Mouse (Mus musculus) testis, adult 2 months (tissue): ENCODE results near the gene Med6. TPM values are rescaled to one million over a fixed set of nuclear protein-coding genes. Genes with fewer than 3 reads are reported as not detected.
A peak's percentile ranks its signal among the peaks of the same experiment; 100 is the strongest.

Experiments used
- H3K27ac ChIP-seq: fragments of 200-500 bp; 2 replicates; pipeline ENCODE4 v1.5.1; 2012; ENCODE audit warnings: low read depth, low read length; ENCODE audit not compliant: control insufficient read depth, insufficient read depth
- H3K27me3 ChIP-seq: fragments of 200-500 bp; 2 replicates; pipeline ENCODE4 v1.6.1; 2012; ENCODE audit warnings: mild to moderate bottlenecking, low read length, moderate library complexity; ENCODE audit not compliant: control insufficient read depth, insufficient read depth
- H3K36me3 ChIP-seq: fragments of 200-500 bp; 2 replicates; pipeline ENCODE4 v1.6.1; 2012; ENCODE audit warnings: mild to moderate bottlenecking, low read length; ENCODE audit not compliant: control insufficient read depth, insufficient read depth
- H3K4me1 ChIP-seq: fragments of 200-500 bp; 2 replicates; pipeline ENCODE4 v1.6.1; 2012; ENCODE audit warnings: low read length; ENCODE audit not compliant: control insufficient read depth, insufficient read depth
- H3K4me3 ChIP-seq: fragments of 200-500 bp; 2 replicates; pipeline ENCODE4 v1.5.1; 2012; ENCODE audit warnings: low read depth, mild to moderate bottlenecking, low read length, moderate library complexity, mixed read lengths; ENCODE audit not compliant: control insufficient read depth
- CTCF ChIP-seq: fragments of 200-500 bp; IDR thresholded peaks from 2 replicates; pipeline ENCODE4 v1.5.1; 2012; ENCODE audit warnings: low read depth, mild to moderate bottlenecking, inconsistent platforms, low read length, moderate library complexity; ENCODE audit not compliant: control insufficient read depth, insufficient read depth, insufficient replicate concordance
- POLR2A ChIP-seq: fragments of 200-500 bp; IDR thresholded peaks from 2 replicates; pipeline ENCODE4 v1.6.1; 2012; ENCODE audit warnings: low read depth, mild to moderate bottlenecking, inconsistent platforms, low read length, moderate library complexity; ENCODE audit not compliant: control insufficient read depth
- polyA plus RNA-seq: library from polyadenylated mRNA; depleted of rRNA; stranded (reverse); fragments of >200 nt; gene quantifications from 2 replicates; pipeline ENCODE4 v1.2.3, GENCODE M21; 2012

Gene Med6
- polyA plus RNA-seq, 1 experiment = 12.4 TPM

DNA sequence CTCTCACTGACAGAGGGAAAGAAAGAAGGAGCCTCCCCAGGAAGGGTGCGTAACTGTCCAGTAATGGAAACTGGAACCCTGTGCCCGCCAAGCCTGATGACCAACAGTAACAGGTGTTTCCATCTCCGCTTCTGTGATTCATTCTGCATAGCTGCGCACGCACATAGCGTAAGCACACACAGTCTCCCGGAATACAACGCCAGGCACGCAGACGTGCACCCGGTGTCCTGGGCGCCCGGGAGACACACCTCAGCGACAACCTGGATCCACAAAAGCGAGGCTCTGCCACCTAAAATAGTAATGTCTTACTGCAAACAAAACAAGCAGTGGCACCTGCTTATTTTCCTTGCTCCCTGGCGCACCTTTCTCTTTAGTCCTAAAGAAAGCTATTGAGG is 35.7 kb upstream of the Med6 start:
- peak overlapping the region; percentile 87 for H3K4me3 ChIP-seq
- H3K27ac ChIP-seq = no peak overlapping the region
- no peaks in the 10 kb centered on the region for H3K27me3 ChIP-seq
- TF ChIP-seq CTCF (no peak), POLR2A (no peak)
- H3K36me3 ChIP-seq = no peaks in the 10 kb centered on the region
- H3K4me1 ChIP-seq = peaks cover 9% of the 10 kb centered on the region

DNA sequence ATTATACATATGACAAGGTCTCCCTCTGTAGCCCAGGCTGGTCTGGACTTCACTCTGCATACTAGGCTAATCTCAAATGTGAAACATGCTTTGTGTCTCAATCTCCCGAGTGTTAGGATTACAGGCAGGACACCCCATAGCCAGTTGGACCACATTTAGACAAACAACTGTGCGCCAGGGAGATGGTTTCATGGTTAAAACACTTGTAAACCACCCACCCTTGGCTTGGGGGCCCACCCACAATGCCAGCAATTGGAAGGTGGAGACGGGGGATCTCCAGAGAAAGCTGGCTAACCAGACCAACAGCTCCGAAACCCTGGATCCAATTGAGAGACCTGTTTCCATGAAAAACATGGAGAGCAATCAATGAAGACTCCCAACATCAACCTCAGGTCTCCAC is 33.3 kb upstream of the Med6 start:
- TF ChIP-seq CTCF (no peak), POLR2A (no peak)
- no peak overlapping the region for H3K4me3 ChIP-seq
- no peaks in the 10 kb centered on the region for H3K27me3 ChIP-seq
- H3K36me3 ChIP-seq = no peaks in the 10 kb centered on the region
- no peak overlapping the region for H3K27ac ChIP-seq
- H3K4me1 ChIP-seq = peaks cover 9% of the 10 kb centered on the region

DNA sequence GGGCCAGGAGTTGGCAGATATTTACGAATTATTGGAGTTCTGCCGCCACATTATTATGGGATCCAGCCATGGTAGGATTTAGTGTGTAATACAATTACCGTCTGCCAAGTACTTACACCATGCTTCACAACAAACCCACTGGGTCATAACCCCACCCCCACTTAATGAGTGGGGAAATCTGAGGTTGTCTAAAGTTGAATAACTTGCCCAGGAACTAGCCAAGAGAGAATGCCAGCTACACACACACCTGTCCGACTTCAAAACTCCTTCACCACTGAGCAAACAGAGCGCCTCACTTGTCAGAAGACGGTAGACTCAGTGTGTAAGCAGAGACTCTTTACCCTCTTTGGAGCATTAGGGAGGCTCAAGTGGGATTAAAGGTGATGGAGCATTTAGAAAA is 32.6 kb upstream of the Med6 start:
- TF ChIP-seq CTCF (no peak), POLR2A (no peak)
- no peak overlapping the region for H3K27ac ChIP-seq
- no peaks in the 10 kb centered on the region for H3K36me3 ChIP-seq
- H3K27me3 ChIP-seq = no peaks in the 10 kb centered on the region
- H3K4me3 ChIP-seq = no peak overlapping the region
- H3K4me1 ChIP-seq = peaks cover 7% of the 10 kb centered on the region; the same call in 1 of the 2 replicates

DNA sequence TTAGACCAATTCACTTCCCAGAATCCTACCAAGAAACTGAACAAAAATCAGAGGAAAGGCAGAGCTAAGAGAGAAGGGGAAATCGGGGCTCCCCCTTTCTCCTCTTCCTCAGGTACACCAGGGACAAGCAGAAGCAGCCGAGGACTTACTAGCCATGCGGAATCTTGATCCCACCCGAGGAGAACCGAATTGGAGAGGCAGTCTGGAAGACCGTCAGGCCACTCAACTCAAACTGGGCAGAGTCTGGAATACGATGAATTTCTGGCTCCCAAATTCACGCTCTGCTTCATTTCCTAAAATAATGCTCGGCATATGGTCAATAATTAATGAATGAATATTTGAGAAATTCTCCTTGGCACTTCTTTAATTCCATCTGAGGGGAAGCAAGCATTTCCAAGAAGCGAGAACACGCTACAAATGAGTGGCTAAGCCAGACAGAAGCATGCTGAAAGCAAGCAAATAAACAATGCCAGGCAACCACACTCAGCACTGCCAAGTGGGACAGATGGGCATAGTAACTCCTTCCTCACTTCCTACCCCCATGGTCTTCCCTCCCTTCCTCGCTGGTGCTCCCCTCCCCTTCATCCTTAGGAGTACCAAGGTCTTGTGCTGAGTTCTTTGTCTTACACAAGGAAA is 31.5 kb upstream of the Med6 start:
- H3K27ac ChIP-seq = no peak overlapping the region
- no peaks in the 10 kb centered on the region for H3K27me3 ChIP-seq
- H3K4me1 ChIP-seq = peaks cover 2% of the 10 kb centered on the region; the same call in 1 of the 2 replicates
- TF ChIP-seq POLR2A (no peak), CTCF (no peak)
- no peak overlapping the region for H3K4me3 ChIP-seq
- H3K36me3 ChIP-seq = no peaks in the 10 kb centered on the region

DNA sequence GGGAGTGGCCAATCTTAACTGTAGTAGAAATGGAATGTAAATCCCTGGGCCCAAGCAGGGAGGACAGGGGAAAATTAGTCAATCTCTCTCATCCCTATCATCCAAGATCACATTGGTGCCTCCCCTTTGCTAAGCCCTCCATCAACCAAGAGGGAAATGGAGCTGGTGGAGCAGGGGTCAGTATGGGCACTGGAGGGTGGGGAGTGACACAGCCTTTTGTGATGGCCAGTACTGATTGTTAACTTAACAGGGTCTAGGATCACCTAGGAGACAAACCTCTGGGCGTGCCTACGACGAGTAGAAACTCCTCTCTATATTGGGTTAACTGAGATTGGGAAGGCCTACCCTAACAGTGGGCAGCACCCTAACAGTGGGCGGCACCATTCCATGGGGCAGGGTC is 28.6 kb upstream of the Med6 start:
- Histone ChIP-seq H3K4me3 (no peak overlapping the region; the same call in 1 of the 2 replicates), H3K27ac (no peak overlapping the region), H3K36me3 (no peaks in the 10 kb centered on the region), H3K4me1 (no peaks in the 10 kb centered on the region), H3K27me3 (no peaks in the 10 kb centered on the region)
- no peak for TF ChIP-seq CTCF
- no peak for TF ChIP-seq POLR2A

DNA sequence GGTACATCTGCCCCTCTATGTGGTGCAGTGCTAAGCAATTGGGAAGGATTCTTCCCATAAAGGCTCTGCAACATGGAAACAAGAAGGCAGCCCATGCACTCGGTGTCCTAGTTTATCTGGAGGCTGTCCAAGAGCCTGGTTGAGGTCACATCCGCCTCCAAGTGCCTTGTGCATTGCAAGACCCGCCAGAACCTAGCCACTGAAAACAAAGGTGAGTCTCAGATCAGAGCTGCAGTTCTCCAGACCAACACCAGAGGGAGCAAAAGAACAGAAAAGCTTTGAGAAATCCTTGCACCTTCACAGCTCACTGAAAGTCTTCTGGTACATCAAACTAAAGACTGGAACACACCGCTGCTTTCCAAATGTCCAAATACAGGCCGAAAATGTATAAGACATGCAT is 24.5 kb upstream of the Med6 start:
- Histone ChIP-seq H3K4me1 (no peaks in the 10 kb centered on the region), H3K27ac (no peak overlapping the region), H3K4me3 (no peak overlapping the region), H3K36me3 (no peaks in the 10 kb centered on the region), H3K27me3 (no peaks in the 10 kb centered on the region)
- TF ChIP-seq CTCF (peak; percentile 65; the same call in 1 of the 2 replicates), POLR2A (no peak)

DNA sequence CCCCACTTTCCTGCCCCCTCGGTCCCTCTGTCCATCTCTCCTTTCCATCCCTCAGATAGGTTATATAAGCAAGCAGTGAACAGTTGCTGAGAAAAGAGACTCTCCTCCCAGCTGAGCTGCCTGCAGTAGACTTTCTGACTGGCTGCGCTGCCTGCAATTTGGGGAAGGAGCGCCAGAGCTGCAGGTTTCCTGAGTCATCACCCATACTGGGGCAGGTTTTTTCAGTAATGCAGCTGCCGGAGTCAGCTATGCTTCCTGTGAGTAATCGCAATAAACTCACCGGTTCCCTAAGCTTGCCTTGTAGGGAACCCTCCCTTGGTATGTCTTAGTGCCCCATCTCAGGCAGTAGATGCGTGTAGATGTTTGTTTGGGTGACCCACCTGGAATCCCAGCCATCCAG is 22.2 kb upstream of the Med6 start:
- H3K27ac ChIP-seq = no peak overlapping the region
- H3K4me3 ChIP-seq = no peak overlapping the region
- H3K4me1 ChIP-seq = no peaks in the 10 kb centered on the region
- no peak for TF ChIP-seq CTCF
- H3K36me3 ChIP-seq = no peaks in the 10 kb centered on the region
- H3K27me3 ChIP-seq = no peaks in the 10 kb centered on the region

DNA sequence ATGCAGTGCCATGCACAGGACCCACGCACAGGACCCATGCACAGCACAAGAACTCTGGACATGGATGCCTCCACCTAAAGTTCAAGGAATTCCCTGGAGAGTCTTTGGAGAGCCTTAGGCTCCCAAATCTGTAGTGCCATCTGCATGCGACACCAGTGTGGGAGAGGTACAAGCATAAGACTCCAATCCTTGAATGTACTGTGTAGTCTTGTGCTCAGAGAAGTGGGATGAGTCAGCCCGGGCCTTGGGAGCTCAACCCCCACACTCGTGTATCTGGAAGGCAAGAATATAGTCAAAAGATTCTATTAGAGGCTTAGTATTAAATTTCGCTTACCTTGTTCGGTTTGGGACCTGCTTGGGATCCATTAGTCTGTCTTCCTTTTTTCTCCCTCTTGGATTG is 21.0 kb upstream of the Med6 start:
- no peaks in the 10 kb centered on the region for H3K27me3 ChIP-seq
- no peaks in the 10 kb centered on the region for H3K36me3 ChIP-seq
- H3K4me1 ChIP-seq = no peaks in the 10 kb centered on the region
- H3K27ac ChIP-seq = no peak overlapping the region
- TF ChIP-seq CTCF (no peak), POLR2A (no peak)
- H3K4me3 ChIP-seq = no peak overlapping the region
